Comparison of ENCODE assay signal across 18 mouse cellular contexts in the genomic region with DNA sequence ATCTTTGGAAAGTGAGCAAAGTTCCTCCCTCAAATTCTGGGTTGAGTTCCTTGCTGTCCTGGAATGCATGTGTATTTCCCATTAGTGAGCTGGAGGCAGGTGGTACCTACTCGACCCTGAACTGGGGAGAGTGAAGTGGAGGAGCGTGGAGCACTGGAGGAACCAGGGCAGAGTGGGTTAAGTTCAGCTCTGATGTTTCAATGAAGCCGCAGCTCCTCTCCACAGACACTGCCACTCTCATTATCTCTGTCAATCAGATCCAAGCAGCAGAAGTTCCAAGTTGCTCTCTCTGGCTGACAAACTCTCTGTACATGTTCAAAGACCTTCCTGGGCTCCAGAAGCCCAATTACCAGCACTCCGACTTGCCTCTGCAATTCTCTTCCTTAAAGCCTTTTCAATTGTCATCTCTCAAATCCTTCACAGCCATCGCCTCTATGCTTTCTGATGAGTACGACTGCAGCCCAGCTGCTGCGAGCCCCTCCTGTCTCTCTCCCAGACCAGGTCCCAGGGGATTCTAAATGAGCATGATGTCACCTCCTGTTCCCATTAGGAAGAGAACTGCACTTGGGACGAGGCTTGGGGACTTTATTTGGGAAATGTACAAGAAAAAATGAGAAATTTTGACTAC.
DNase-seq lines count a peak whose midpoint lies in the region; ATAC-seq and TF ChIP-seq lines count a peak whose summit lies in the region.
"Had no signal": no experiment of that assay in that cellular context is flagged by ENCODE, and none has a peak within 500 bp of the region (broad histone marks: within the 10 kb centered on the region; RNA-seq: fewer than 3 reads in every experiment).

No protein-coding gene starts in this region.

- no peak for ATAC-seq in hindbrain, embryonic 12.5 days (ENCODE audit: low FRiP score)
- no peak for ATAC-seq in hindbrain, postnatal 0 days
- ATAC-seq: intestine, postnatal 0 days had no signal

- H3K9ac ChIP-seq in hindbrain, embryonic 12.5 days: no peak overlapping the region
- H3K9ac ChIP-seq in hindbrain, postnatal 0 days (replicated peaks; ENCODE audit: low read length): no peak overlapping the region
- H3K9ac ChIP-seq: embryonic facial prominence, embryonic 12.5 days; heart, embryonic 12.5 days; stomach, embryonic 15.5 days had no signal

- WGBS in hindbrain, embryonic 12.5 days: 40% methylated on average over 8 of the region's 8 CpGs
- WGBS in hindbrain, postnatal 0 days: 37% methylated on average over 8 of the region's 8 CpGs

- no peak overlapping the region for H3K4me3 ChIP-seq in hindbrain, embryonic 12.5 days
- H3K4me3 ChIP-seq in hindbrain, postnatal 0 days (ENCODE audit: low read length): no peak overlapping the region
- H3K4me3 ChIP-seq: embryonic facial prominence, embryonic 12.5 days; heart, embryonic 12.5 days; limb, embryonic 10.5 days; stomach, embryonic 15.5 days had no signal

- no peaks in the 10 kb centered on the region for H3K36me3 ChIP-seq in hindbrain, embryonic 12.5 days
- no peaks in the 10 kb centered on the region for H3K36me3 ChIP-seq in hindbrain, postnatal 0 days (ENCODE audit: insufficient read depth, low read length)
- H3K36me3 ChIP-seq: embryonic facial prominence, embryonic 12.5 days; heart, embryonic 12.5 days; limb, embryonic 10.5 days; stomach, embryonic 15.5 days had no signal

- no peak overlapping the region for H3K4me2 ChIP-seq in hindbrain, embryonic 12.5 days (replicated peaks)
- no peak overlapping the region for H3K4me2 ChIP-seq in hindbrain, postnatal 0 days (ENCODE audit: low read depth, low read length)
- H3K4me2 ChIP-seq: embryonic facial prominence, embryonic 12.5 days; heart, embryonic 12.5 days; liver, embryonic 11.5 days; stomach, embryonic 15.5 days had no signal

- no peaks in the 10 kb centered on the region for H3K9me3 ChIP-seq in hindbrain, embryonic 12.5 days (replicated peaks)
- no peaks in the 10 kb centered on the region for H3K9me3 ChIP-seq in hindbrain, postnatal 0 days (ENCODE audit: low read length)
- H3K9me3 ChIP-seq: embryonic facial prominence, embryonic 12.5 days; heart, embryonic 12.5 days; limb, embryonic 10.5 days; stomach, embryonic 15.5 days had no signal

- no peaks in the 10 kb centered on the region for H3K27me3 ChIP-seq in hindbrain, embryonic 12.5 days
- H3K27me3 ChIP-seq in hindbrain, postnatal 0 days (ENCODE audit: insufficient read depth, low read length): no peaks in the 10 kb centered on the region
- H3K27me3 ChIP-seq: embryonic facial prominence, embryonic 12.5 days; heart, embryonic 12.5 days; stomach, embryonic 15.5 days had no signal

- peak; percentile 34 for DNase-seq in heart, postnatal 4 days
- DNase-seq in heart, adult 11 months: no peak
- DNase-seq in hindbrain, postnatal 0 days (ENCODE audit: low spot score): peak; percentile 50
- DNase-seq in retina, embryonic 14.5 days (ENCODE audit: low spot score): peak; percentile 70
- DNase-seq in lung, postnatal 36 days: no peak
- DNase-seq in thymus, adult 18-20 months: no peak
- DNase-seq: cerebellum, postnatal 25 days; gastrocnemius, postnatal 36 days; lung, adult 2 months; lung, postnatal 4 days had no signal

- peak overlapping the region; percentile 55 for H3K27ac ChIP-seq in hindbrain, embryonic 12.5 days
- H3K27ac ChIP-seq in hindbrain, postnatal 0 days: no peak overlapping the region
- H3K27ac ChIP-seq: embryonic facial prominence, embryonic 12.5 days; kidney, postnatal 0 days; limb, embryonic 10.5 days; stomach, embryonic 15.5 days had no signal

- no peak for TF ChIP-seq CTCF in hindbrain, postnatal 0 days (IDR thresholded peaks at IDR 0.05; ENCODE audit: low read depth)

- peaks cover 18% of the 10 kb centered on the region for H3K4me1 ChIP-seq in hindbrain, embryonic 12.5 days
- H3K4me1 ChIP-seq in hindbrain, postnatal 0 days (ENCODE audit: insufficient read depth, low read length): peaks cover 10% of the 10 kb centered on the region; the same call in 1 of the 2 replicates
- H3K4me1 ChIP-seq: embryonic facial prominence, embryonic 12.5 days; heart, embryonic 12.5 days; limb, embryonic 10.5 days; stomach, embryonic 15.5 days had no signal

Comparison
In these comparisons a context has a peak if more than half of its experiments do, and no peak if none do; other contexts are left out.
1. DNase-seq: peak in heart, postnatal 4 days (single experiment), hindbrain, postnatal 0 days (single experiment) and retina, embryonic 14.5 days (single experiment); none in heart, adult 11 months (single experiment), lung, postnatal 36 days (single experiment) and thymus, adult 18-20 months (0 of 2).